Mouse (Mus musculus) thymus, postnatal 25 days (tissue): ENCODE results near the gene Btbd35f6.
"Not testable (repeated sequence)": the region's sequence is repeated elsewhere in the genome, so short reads cannot be mapped to it uniquely, and the experiment has no call there.

Experiments
- DNase-seq: peaks from one replicate; pipeline ENCODE4 v3.0.0; 2022

Btbd35f6 gene

DNA sequence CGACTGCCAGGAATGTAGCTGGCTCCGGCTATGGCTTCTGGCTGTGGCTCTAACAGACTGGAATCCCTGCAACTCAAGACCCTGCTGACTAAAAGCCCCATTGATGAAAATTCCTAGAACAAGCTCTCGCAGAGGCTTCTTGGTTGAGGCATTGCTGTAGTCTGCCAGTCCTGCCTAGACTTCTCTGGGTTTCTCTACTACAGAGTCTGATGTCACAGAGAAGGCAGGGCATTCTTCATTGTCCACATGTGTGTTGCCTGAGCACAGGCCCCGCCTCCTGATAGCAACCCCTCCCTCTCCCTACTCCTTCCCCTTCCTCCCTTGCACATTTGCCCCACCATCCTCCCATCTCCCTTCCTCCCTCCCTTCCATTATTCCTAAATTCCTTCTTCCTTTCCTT is at the start of gene Btbd35f6:
Btbd35f6 (minus strand) TSS at position 101 of the 400 bp plus-strand sequence.
- not testable (repeated sequence) for DNase-seq

GRCm38 (mm10) chrX:33986716-33987115 is 30.4 kb upstream of the Btbd35f6 start, which contains the start of gene Gm21870:
TSS of gene Gm21870 (minus strand) at chrX:33986816.
- not testable (repeated sequence) for DNase-seq

GRCm38 (mm10) chrX:33930216-33930615 is 26.1 kb downstream of the Btbd35f6 start:
- DNase-seq: not testable (repeated sequence)

DNA sequence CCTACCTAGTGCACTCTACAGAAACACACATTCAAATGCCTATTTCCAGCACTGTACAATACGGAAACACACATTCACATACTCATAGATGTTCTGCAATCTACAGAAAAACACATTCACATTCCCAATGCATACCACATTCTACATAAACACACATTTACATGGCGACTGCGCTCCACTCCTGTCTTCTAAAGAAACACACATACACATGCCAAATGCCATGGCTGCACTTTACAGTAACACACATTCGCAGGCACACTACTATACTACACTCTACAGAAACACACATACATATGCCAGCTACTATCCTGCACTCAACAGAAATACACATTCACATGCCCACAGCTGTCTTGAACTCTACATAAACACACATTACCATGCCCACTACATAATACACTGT is 28.1 kb downstream of the Btbd35f6 start:
- DNase-seq: not testable (repeated sequence)

DNA sequence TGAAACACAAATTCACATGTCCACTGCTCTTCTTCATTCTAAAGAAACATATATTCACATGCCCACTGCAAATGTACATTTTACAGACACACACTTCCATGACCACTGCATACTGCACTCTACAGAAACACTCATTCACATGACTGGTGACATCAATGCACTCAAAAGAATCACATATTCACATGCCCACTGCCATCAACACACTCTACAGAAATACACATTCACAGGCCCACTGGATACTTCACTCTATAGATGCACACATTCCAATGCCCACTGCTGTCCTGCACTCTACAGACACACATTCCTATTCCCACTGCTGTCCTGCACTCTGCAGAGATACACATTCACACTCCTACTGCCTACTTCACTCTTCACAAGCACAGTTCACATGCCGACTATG is 30.0 kb downstream of the Btbd35f6 start:
- DNase-seq: not testable (repeated sequence)

- not testable (repeated sequence) for DNase-seq
These were observed 30.9 kb downstream of the Btbd35f6 start for GRCm38 (mm10) chrX:33925420-33925819.
